Mouse (Mus musculus): ENCODE measurements around the gene Sostdc1.

Gene Sostdc1

DNA sequence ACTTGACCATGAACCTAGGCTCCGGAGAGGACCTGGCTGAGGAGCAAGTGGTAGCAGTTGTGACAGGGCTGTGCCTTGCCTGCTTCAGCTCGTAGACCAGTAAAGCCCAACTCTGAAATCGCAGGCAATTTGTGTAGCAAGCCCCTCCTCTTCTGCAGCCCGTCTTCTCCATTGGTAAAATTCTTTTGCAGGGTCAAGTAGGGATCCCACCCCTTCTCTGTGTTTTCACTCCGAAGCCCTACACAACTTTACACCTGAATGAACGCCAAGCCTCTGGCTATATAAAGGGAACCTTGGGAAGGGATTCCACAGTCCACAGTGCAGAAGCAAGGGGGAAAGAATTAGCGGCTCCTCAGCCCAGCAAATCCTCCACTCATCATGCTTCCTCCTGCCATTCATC lies at the start of gene Sostdc1:
TSS of gene Sostdc1 (plus strand) at position 224 of the 400 bp plus-strand sequence.
- no peak for DNase-seq (ENCODE audit: low spot score)

DNA sequence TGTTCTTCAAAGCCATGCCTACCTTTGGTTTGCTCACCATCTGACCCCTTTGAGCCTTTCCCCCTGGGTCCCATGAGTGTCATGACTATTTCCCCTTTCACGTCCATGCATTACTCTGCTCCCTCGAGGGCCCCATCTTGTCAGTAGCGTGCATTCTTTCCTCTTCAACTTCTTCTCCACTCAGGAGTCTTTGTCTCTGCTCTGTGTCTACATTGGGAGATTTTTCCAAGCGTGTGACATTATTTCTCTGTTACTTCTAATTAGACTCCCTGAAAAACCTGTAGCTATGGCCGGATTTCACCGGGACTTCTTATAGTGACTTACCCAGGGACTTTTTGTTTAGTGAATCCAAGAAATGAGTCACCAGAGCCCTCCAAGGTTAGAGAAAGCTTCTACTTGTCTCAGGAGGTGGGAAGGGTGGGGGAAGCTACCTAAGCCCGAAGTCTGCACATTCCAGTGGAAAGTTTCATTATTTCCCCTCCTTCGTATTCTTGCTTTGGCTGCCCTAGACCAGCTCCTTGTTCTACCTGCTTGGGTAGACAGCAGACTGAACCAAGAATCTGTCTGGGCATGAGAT lies 46.2 kb upstream of the Sostdc1 start:
- no peak for DNase-seq (ENCODE audit: low spot score)

DNA sequence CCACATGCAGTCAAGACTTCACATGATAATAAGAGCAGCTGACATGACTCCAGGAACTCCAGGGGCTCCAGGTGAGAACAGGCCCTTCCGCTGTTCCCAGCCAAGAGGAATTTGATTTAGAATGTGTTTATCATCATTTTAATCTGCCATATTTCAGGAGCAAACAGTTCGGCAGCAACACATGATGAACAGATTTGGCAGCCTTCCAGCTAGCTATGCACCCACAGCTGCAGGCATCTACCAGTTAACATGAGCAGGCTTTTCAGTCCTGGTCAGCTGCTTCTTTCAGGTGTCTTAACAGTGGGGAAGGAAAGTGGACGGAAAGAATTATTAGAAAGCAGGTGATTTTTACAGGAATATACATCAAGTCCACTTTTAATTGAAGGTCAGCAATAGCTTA lies 39.1 kb upstream of the Sostdc1 start:
- peak; percentile 12 for DNase-seq (ENCODE audit: low spot score)

DNA sequence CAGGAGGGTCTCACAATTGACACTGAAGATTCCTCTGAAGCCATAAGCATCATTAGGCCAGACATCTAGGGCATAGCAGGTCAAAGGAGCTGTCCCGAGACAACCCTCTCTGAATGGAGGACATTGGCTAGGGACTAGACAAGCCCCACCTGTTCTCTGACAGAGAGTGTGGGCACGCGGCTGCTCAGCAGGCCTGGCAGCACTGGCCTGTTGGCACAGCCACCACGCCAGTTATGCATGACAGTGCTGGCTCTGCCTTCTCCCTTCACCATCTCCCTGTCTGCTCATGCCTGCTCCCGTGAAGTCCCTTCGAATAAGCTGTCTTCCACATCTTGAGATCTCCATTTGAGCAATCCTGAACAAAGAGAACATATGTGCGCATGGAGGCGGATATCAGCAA lies 24.3 kb upstream of the Sostdc1 start:
- no peak for DNase-seq (ENCODE audit: low spot score)

DNA sequence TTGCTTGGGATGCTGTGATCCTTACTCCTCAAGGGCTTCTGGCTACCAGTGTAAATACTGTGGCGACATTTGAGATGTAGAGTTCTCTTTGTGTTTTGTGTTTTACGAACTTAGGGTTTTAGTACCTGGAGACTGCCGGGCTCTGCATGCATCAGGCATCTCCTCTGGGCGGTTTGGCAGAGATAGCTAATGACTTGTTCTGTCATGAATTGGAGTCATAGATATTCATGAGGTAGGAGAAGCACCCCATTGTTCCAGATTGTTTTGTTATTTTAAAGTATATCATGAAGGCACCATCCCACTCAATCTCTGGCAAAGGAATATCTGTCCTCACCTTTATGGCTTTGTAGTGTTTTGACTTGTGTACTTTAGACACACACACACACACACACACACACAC lies 23.5 kb upstream of the Sostdc1 start:
- DNase-seq (ENCODE audit: low spot score) = no peak

DNA sequence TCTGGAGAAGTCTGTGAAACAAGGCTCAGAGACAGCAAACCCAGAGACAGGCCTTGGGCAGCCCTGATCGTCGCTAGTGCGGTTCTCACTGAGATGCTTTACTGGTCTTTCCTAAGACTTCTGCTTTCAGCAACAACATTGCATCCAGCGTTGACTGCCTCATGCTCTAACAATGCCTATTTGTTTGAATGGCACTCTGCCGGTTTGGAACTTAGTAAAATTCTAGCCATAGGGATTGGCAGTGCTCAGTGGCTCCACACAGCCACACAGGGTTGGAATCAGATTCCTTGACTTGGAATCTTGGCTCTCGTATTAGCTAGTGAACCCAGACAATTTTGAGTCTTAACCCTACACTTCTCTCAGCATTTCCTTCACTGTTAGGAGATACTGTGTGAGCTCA lies 22.6 kb upstream of the Sostdc1 start:
- no peak for DNase-seq (ENCODE audit: low spot score)

DNA sequence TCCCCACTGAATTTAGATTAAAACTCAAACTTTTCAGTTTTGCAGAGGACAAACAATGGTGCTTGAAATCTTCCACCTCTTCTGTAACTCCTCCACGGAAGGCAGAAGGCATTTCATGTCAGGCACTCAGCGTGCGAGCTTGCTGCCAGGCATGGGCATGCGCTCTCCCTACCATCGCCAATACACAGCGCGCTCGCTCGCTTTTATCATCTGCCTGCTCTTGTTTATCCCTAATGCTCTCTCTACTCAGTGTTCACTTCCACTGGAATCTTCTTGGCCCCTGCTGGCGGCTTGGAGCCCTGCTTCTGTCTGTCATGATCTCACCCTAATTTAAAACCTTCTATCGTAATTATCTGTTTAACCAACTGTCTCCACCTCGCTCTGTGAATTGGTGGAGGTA lies 11.6 kb upstream of the Sostdc1 start:
- DNase-seq (ENCODE audit: low spot score) = peak; percentile 76

DNA sequence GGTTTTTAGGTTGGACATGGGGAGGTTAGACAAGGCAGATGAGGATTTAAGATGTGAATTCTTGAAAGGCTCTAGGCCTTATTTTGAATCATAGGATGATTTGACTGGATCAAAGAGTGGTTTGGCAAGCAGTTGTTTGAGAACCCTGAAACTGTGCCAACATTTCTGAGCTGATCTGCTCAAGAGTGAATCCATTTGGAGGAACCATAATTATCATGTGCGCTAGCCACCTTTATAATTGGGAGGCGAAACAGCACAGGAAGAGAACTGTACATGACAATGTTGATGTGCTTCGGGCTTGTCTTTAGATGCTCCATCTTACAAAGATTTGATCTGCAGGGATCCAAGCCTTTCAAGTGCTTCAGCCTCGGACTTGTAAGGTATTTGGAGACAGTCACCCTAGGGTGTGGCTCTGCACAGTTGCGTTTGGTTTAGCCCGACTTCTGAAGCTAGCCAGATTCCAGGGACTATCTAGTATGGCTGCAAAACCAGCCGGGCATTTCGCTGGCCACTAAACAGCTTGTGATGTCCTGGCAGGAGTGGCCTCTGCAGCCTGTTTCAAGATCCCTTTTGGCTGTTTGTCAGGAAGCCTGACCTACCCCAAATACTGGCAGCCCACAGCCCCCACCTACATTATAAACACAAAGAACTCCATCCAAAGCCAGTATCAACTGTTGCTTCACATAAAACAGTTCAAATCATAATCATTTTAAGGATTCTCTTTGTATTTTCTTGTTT lies 10.9 kb upstream of the Sostdc1 start:
- peak; percentile 37 for DNase-seq (ENCODE audit: low spot score)

DNA sequence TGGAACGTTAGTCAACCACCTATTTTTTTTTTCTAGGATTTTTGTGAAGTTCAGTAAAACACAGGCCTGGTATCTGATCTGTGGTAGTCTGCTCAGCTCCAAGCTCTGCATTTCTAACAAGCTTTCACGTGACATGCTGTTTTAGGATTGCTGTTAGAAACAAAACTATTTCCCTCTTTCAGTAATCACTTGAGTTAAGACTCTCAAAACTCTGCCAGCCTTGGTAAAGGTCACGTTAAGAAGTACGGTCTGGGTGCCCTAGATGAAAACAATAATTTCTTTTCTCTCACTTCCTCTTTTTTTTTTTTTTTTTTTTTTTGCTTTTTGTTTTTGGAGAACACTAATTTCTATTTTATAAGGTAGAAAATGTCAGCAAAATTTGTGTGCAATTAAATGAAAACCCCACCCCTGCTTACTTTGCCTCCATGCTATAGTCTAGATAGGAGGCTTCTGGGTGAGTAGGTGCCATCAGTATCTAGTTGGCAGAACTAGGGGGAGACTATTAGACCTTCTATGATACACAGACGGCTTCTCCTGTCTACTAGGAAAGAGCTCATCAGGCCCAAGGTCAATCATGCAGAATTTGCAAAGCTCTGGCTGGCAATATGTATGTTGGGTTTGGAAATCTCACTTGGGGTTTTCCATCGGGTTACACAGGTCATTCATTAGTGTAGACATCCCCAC lies 5.1 kb upstream of the Sostdc1 start:
- DNase-seq (ENCODE audit: low spot score) = no peak

DNA sequence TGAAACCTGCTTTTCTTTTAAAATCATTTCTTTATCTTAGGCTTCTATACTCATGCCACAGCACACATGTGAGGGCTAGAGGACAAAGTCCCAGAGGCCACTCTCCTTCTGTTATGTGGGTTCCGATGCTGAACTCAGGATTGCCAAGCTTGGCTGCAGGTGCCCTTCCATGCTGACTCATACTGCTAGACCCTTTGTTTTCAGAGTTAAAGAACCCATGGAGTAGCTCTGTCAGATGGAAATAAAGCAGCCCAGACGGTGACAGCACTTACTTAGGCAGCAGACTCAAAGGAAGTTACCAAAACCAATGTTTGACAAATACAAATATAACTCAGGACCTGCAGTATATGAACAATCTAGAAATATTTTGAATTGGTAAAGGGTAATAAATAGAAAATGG lies 924 bp upstream of the Sostdc1 start:
- no peak for DNase-seq (ENCODE audit: low spot score)

DNA sequence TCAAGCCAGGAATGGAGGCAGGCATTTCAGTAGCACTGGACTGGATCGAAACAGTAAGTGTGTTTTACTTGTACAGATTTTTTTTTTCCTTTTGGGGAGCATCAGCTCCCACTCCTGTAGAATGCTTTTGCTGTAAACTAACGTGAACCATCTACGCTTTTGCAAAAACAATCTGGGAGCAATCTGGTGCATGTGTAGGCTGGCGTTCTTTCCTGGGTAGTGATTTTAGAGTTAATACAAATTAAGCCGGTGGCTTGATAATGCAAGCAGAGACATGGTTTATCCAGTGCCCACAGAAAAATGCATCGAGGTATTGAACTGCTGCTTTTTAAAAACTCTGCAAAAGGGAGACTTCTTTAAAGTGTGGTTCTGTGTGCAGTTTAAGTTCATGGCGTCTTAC lies 507 bp downstream of the Sostdc1 start:
- no peak for DNase-seq (ENCODE audit: low spot score)

DNA sequence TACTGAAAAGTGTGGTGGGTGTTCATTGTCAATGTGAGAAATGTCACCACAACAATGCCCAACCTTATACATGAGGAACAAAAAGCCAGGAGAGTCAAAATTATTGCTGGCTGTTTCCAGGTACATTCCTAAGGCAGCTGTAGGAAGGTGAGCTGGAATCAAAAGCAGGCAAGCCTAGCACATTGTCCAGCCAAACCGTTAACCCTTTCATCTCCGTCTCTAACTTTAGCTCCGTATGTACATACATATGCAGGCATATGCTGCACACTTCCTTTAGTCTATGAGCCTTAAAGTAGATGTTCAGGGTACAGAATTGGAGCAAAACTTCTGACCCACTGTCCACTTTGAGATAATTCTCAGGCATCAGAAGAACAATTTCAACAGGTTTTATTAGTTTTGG lies 1.6 kb downstream of the Sostdc1 start:
- no peak for DNase-seq (ENCODE audit: low spot score)

DNA sequence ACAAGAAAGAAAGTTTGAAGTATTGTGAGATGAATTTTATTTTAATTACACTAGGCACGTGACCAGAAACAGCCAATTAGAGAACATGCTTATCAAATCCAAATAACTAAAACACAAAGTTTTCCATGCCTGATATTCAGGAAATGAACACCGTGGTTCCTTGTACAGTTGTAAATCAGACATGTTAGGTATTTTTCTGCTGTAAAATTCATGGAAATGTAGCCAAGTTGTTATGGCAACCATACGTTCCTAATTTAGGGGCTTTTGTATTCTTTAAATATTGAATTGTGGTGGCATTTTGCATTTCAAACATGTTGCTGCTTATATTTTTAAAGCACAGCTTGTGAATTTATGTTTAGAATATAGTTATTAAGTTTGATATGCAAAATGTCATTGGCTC lies 2.1 kb downstream of the Sostdc1 start:
- no peak for DNase-seq (ENCODE audit: low spot score)

DNA sequence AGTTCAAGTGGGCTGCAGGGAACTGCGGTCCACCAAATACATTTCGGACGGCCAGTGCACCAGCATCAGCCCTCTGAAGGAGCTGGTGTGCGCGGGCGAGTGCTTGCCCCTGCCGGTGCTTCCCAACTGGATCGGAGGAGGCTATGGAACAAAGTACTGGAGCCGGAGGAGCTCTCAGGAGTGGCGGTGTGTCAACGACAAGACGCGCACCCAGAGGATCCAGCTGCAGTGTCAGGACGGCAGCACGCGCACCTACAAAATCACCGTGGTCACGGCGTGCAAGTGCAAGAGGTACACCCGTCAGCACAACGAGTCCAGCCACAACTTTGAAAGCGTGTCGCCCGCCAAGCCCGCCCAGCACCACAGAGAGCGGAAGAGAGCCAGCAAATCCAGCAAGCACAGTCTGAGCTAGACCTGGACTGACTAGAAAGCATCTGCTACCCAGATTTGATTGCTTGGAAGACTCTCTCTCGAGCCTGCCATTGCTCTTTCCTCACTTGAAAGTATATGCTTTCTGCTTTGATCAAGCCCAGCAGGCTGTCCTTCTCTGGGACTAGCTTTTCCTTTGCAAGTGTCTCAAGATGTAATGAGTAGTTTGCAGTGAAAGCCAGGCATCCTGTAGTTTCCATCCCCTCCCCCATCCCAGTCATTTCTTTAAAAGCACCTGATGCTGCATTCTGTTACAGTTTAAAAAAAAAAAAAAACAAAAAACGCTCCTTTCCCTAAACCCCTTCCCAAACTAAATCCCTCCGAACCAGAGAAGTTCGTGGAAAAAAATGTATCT lies 3.3 kb downstream of the Sostdc1 start:
- no peak for DNase-seq (ENCODE audit: low spot score)

DNA sequence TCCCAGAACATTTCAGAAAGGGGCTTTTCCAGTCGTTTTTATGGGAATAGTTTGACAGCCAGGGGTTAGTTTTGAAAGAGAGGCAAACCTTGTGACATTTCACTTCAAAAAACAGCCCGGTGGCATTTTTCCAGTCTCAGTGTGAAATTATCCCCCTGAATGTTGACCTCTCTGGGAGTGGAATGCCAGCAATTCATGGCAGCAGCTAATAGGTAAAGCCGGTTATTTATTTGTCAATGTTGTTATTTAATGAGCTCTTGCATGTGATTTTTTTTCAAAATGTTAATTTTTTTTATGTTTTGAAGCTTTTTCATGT lies 3.8 kb downstream of the Sostdc1 start:
- no peak for DNase-seq (ENCODE audit: low spot score)

DNA sequence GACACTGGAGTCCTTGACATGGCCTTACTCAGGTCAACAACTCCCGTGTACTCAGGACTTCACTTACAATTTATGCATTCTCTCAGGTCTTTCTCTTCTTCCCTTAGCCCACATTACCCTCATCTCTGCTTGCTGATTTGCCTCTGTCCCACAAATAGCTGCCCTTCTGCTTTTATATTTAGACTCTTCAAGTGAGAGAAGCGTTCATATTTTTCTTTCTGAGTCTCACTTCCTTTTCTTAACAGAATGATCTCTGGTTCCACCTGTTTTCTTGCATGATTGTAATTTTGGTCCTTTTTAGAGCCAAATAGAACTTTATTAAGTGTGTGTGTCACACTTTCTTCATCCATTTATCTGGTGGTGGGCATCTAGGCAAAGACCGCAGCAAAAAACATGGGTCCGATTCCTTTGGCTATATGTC lies 12.2 kb downstream of the Sostdc1 start:
- no peak for DNase-seq (ENCODE audit: low spot score)

DNA sequence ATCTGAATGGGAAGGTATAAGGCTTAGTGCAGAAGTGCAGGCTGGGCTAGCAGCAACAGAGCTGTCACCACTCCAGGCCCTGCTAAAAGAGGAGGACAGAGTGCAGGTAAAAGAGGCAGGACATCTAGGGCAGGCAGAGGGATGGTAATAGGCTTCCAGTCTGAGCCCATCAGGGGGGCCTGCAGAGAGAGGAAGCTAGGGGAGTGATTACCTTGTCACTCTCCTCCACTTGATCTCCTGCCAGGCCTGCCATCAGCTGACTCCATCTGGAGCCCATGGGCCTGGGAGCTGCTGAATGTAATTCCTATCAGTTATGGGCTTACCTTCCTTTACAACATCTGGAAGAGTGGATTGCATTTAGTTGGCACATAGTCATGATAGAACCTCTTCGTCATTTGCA lies 18.7 kb downstream of the Sostdc1 start:
- DNase-seq (ENCODE audit: low spot score) = no peak

DNA sequence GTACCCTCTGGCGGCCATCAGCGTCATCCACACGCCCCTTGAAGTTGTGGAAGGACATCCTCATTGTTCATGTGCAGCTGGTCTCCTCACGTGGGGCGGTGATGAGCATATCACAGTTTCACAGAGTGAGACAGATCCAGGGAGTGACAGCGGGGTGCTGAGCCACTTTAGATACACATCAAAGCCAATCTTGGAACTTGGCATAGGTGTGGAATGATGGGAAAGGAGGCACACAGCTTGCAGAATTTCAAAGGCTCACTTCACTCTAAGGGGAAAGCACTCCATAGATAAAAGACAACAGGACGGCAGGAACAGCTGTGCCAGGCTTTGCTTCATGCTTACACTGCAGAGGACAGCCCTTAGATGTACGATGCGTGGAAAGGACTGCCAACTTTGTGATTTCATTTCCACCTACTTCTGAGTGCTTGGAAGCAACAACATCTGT lies 19.9 kb downstream of the Sostdc1 start:
- DNase-seq (ENCODE audit: low spot score) = no peak

DNA sequence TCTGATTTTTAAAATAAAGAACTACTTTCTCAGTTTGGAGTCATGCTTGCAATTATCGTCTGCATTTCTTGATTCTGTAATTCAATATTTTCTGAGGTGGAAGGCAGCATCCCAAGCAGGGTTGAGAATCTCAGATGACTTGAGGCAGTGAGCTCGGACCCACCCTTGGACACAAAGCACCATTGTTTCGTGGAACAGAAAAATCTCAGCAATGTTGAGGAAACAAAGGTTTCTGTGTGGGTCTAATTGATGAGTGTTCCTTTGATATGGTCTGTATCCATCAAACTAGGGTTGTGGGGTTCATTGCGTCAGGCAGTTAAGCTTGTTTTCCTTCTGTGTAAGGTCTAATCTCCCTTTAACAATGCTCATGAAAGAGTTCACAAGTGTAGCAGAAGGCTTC lies 30.2 kb downstream of the Sostdc1 start:
- no peak for DNase-seq (ENCODE audit: low spot score)

DNA sequence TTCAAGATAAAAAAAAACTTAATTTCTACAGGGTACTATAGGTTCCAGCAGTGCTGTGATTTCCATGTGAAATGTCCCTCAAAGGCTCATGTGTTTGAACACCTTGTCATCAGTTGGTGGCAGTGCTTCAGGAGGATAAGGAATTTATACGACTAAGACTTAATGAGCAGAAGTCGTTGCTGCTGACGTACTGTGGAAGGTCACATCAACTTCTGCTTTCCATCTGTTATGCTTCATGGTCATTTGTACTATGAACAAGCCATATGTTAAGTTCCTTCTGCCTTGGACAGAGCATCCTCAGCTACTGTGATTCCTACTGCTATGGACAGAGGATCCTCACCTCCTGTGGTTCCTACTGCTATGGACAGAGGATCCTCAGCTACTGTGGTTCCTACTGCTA lies 46.1 kb downstream of the Sostdc1 start:
- DNase-seq (ENCODE audit: low spot score) = no peak

DNA sequence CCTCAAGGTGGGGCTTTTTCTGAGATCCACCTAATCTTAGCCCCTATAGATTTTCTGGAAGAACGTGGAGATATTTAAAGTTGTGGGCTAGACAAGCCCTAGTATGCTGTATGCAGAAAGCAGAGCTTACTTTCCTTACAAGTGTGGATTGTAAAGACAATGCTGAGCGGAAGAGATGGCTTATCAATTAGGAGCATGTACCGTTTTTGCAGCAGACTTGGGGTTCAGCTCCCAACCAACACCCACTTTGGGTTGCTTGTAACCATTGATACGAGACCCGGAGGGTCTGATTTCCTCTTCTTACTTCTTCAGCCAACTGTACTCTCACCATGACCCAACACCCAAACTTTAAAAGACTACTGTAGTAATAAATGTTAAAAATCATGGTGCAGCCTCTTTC lies 46.8 kb downstream of the Sostdc1 start:
- no peak for DNase-seq (ENCODE audit: low spot score)

DNA sequence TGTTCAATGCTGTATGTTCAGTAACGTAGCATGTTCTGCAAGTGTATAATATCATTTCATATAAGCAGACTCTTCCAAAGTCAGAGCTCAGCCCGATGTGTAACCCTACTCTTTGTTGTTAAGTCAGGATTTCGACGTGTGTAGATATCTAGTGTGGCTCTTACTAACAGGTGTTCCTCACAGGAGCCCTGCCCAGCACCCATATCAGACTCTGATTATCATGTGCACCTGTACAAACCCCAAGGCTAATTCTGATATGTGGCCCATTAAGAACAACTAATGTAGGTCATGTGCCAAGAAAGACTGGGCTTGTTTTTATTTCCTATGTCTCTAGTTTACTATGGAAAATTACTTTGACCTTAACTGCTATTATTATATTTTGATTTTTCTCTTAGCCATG lies 50.1 kb downstream of the Sostdc1 start:
- no peak for DNase-seq (ENCODE audit: low spot score)
